Mouse (Mus musculus) intestine, embryonic 14.5 days (tissue): ENCODE results near the gene Cct5. TPM values are rescaled to one million over a fixed set of nuclear protein-coding genes. Genes with fewer than 3 reads are reported as not detected.

Experiments used
- ATAC-seq: fragments of 200-750 bp; cut with Nextera tagmentation; replicated peaks from 2 replicates; pipeline ENCODE4 v1.8.0; 2017; ENCODE audit warnings: low read depth, moderate number of reproducible peaks, moderate TSS enrichment, moderate library complexity; ENCODE audit not compliant: low FRiP score, low TSS enrichment
- DNase-seq: peaks from one replicate; pipeline ENCODE4 v3.0.0-alpha.2; 2018; ENCODE audit warnings: low spot score
- H3K27ac ChIP-seq: fragments of 300-500 bp; sonication (generic); 2 replicates; pipeline ENCODE4 v1.5.1; 2014; ENCODE audit warnings: low read depth, mild to moderate bottlenecking, control low read depth
- H3K27me3 ChIP-seq: fragments of 300-500 bp; sonication (generic); replicated peaks from 2 replicates; pipeline ENCODE4 v1.6.1; 2014; ENCODE audit warnings: low read length, control low read depth; ENCODE audit not compliant: control insufficient read depth, insufficient read depth
- H3K36me3 ChIP-seq: fragments of 300-500 bp; sonication (generic); 2 replicates; pipeline ENCODE4 v1.6.1; 2014; ENCODE audit warnings: low read length, control low read depth; ENCODE audit not compliant: control insufficient read depth, insufficient read depth
- H3K4me1 ChIP-seq: fragments of 300-500 bp; sonication (generic); replicated peaks from 2 replicates; pipeline ENCODE4 v1.6.1; 2014; ENCODE audit warnings: low read length, control low read depth, mixed read lengths; ENCODE audit not compliant: control insufficient read depth, insufficient read depth
- H3K4me2 ChIP-seq: fragments of 300-500 bp; sonication (generic); 2 replicates; pipeline ENCODE4 v1.6.1; 2014; ENCODE audit warnings: low read length
- H3K4me3 ChIP-seq: fragments of 300-500 bp; sonication (generic); 2 replicates; pipeline ENCODE4 v1.5.1; 2014; ENCODE audit warnings: low read depth, low read length, control low read depth, mixed read lengths
- H3K9ac ChIP-seq: fragments of 300-500 bp; sonication (generic); 2 replicates; pipeline ENCODE4 v1.6.1; 2014; ENCODE audit warnings: mild to moderate bottlenecking, low read length
- H3K9me3 ChIP-seq: fragments of 300-500 bp; sonication (generic); 2 replicates; pipeline ENCODE4 v1.6.1; 2016; ENCODE audit warnings: low read length, control low read depth; ENCODE audit not compliant: control insufficient read depth
- WGBS: fragments of 180-500 bp; shearing (Covaris S2); extraction: QIAGEN DNeasy Blood & Tissue Kit; methylation state at CpG from one replicate; pipeline ENCODE4 v1.1.7; 2014; 5-methylcytosine and 5-hydroxymethylcytosine counted together
- polyA plus RNA-seq: library from polyadenylated mRNA; unstranded; fragments of >200 nt; fragmentation: Nextera tagmentation; extraction: Ambion mirVana; gene quantifications from 2 replicates; pipeline ENCODE4 v1.2.1, GENCODE M21; 2014

Cct5 gene
- polyA plus RNA-seq, 1 experiment from 2014 or later: 599 TPM

DNA sequence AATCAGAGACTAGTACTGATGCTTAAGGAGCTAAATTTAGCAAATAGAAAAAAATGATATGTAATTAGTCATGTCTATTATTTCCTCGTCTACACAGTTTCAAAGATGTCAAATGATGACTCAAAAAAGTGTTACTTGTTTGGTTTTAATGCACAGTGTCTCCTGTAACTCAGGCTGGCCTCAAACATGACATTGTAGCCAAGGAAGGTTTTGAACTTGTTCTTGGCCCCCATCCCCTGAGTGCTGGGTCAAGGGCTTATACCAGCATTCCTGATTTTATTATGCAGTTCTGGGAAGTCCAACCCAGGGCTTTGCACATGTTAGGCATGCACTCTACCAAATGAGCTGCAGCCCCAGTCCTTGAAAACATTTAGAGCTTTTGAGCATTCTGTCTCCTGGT lies 35.8 kb downstream of the Cct5 start:
- no peak overlapping the region for H3K27ac ChIP-seq
- no peaks in the 10 kb centered on the region for H3K9me3 ChIP-seq
- H3K4me3 ChIP-seq: no peak overlapping the region
- 52% methylated on average over 1 of the region's 1 CpGs for WGBS
- H3K9ac ChIP-seq: no peak overlapping the region
- no peaks in the 10 kb centered on the region for H3K36me3 ChIP-seq
- H3K4me1 ChIP-seq: peaks cover 19% of the 10 kb centered on the region
- H3K4me2 ChIP-seq: no peak overlapping the region
- ATAC-seq (no peak), DNase-seq (no peak)
- H3K27me3 ChIP-seq: no peaks in the 10 kb centered on the region

DNA sequence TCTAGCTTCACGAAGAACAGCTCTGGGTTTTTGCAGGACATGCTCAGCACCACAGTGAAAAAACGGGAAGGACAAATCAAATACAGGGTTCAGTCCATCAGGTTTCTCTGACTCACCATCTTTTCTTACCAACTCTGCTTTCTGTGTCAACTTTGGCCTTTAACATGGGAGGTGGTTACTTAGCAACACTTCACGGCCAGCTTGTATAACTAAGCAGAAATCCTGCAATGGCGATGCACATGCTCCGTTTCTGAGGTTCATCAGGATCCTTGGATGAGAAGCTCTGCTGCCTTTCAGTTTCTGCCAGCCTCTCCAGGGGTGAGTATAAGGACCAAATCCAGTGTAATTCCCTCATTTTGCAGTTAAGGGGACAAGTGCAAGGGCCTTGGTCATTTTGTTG lies 36.4 kb downstream of the Cct5 start, which contains the start of gene Cmbl:
Gene Cmbl (plus strand): TSS at position 206 of the 400 bp plus-strand sequence.
- DNase-seq (no peak), ATAC-seq (no peak)
- Histone ChIP-seq H3K27ac (no peak within 1 kb of the TSS), H3K4me2 (no peak within 1 kb of the TSS), H3K4me3 (no peak within 1 kb of the TSS), H3K9me3 (no peaks in the 10 kb centered on the region), H3K36me3 (no peaks in the 10 kb centered on the region), H3K4me1 (peaks cover 19% of the 10 kb centered on the region), H3K27me3 (no peaks in the 10 kb centered on the region), H3K9ac (no peak within 1 kb of the TSS)
- 59% methylated on average over 5 of the region's 5 CpGs for WGBS

DNA sequence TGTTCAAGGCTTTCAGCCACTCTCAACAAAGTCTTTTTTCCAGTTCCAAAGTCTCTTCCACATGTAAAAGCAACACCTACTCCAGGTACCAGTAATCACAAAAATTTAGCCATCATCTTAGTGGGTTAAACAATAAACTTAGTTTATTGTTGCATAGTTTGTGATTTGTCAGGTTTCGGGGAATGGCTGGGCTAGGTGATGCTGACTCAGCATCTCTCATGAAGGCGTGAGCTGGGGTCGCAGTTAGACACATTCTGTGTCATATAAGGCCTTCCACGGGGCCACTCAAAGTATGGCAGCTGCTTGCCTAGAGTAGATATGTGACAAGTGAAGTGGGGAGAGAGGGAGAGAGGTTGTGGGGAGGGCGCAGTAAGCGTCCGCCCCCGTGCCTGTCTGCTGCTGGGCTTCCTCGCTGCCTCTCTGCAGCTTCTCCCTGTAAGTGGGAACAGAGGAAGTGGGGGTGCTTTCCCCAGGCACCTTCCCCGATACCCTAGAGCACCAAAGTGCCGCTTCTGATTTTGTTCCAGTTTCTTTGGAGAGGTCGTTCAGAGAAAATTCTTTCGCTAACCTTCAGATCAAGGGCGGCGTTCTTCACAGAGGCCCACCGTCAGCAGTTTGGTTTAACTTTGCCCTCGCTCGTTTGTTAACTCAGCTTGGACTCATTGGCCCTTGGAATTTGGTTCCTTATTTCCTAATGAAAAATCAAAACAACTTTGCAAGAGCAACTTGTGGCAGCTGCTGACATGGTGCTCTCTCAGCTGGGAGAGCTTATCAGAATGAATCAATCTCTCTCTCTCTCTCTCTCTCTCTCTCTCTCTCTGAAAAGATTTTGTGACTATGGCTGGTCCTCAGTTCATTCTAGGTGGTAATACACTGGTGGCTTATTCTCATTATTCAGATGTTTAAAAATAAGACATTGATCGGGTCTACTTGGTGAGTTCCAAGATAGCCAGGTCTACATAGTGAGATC lies 37.7 kb downstream of the Cct5 start:
- Histone ChIP-seq H3K9me3 (no peaks in the 10 kb centered on the region), H3K36me3 (no peaks in the 10 kb centered on the region), H3K27ac (no peak overlapping the region), H3K9ac (no peak overlapping the region), H3K27me3 (no peaks in the 10 kb centered on the region), H3K4me1 (peaks cover 10% of the 10 kb centered on the region), H3K4me3 (no peak overlapping the region), H3K4me2 (no peak overlapping the region)
- ATAC-seq (no peak), DNase-seq (no peak)
- WGBS: 56% methylated on average over 19 of the region's 19 CpGs

DNA sequence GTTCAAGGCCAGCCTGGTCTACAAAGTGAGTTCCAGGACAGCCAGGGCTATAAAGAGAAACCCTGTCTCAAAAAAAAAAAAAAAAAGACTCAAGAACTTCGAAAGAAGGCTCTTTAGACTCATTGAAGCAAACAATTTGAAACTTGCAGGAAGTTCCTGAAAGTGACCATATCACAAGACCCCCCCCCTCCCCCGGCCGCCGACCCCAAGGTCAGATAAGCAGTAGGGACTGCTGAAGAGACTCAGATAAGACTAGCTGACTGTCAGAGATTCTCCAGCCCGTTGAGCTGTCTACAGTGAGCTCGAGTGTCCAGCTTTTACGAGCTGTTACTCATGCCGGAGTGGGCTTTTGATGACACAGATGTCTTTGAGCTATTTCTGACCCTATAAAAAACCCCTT lies 38.8 kb downstream of the Cct5 start:
- DNase-seq (no peak), ATAC-seq (no peak)
- Histone ChIP-seq H3K36me3 (no peaks in the 10 kb centered on the region), H3K4me1 (peaks cover under 1% of the 10 kb centered on the region; the same call in 1 of the 2 replicates), H3K27me3 (no peaks in the 10 kb centered on the region), H3K4me3 (no peak overlapping the region), H3K4me2 (no peak overlapping the region), H3K9me3 (no peaks in the 10 kb centered on the region), H3K9ac (no peak overlapping the region), H3K27ac (no peak overlapping the region)
- WGBS: 64% methylated on average over 8 of the region's 8 CpGs

DNA sequence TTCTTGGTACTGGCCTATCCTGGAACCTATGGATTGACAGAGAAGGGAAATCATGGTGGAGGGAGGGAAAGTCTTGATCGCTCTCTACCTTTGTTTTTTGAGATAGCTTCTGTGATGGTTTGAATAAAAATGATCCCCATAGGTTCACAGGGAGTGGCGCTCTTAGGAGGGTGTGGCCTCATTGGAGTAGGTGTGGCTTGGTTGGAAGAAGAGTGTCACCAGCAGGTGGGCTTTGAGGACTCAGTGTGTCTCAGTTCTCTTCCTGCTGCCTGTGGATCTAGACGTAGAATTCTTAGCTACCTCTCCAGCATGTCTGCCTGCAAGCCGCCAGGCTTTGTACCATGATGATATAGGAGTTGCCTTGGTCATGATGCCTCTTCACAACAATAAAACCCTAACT lies 39.6 kb downstream of the Cct5 start:
- ATAC-seq: no peak

DNA sequence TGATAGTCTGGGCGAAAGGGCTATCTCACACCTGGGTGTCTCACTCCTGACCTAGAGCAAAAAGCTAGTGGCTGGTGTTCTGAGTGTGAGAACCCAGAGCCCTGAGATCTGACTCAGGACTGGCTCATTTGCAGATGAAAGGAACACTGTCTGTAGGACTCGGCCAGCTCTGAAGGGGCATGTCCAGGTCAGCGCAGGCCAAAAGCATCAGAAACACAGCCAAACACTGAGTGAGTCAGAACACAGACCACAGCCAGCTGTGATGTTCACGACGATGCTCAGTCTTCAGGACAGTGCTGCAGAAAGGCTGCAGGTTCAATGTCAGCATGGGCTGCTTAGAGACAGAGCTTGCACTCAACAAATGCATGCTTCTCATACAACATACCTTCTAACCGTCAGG lies 40.2 kb downstream of the Cct5 start:
- no peak overlapping the region for H3K27ac ChIP-seq
- no peaks in the 10 kb centered on the region for H3K9me3 ChIP-seq
- ATAC-seq: no peak
- no peaks in the 10 kb centered on the region for H3K4me1 ChIP-seq
- H3K36me3 ChIP-seq: no peaks in the 10 kb centered on the region
- H3K27me3 ChIP-seq: no peaks in the 10 kb centered on the region
- no peak overlapping the region for H3K9ac ChIP-seq
- no peak for DNase-seq
- 83% methylated on average over 6 of the region's 6 CpGs for WGBS
- H3K4me3 ChIP-seq: no peak overlapping the region
- no peak overlapping the region for H3K4me2 ChIP-seq

More for the DNA sequence above, 39.6 kb downstream of the Cct5 start:
- no peaks in the 10 kb centered on the region for H3K4me1 ChIP-seq
- H3K27me3 ChIP-seq: no peaks in the 10 kb centered on the region
- H3K27ac ChIP-seq: no peak overlapping the region
- H3K4me2 ChIP-seq: no peak overlapping the region
- no peaks in the 10 kb centered on the region for H3K36me3 ChIP-seq
- WGBS: 94% methylated on average over 4 of the region's 4 CpGs
- DNase-seq: no peak
- H3K4me3 ChIP-seq: no peak overlapping the region
- no peak overlapping the region for H3K9ac ChIP-seq
- H3K9me3 ChIP-seq: no peaks in the 10 kb centered on the region

DNA sequence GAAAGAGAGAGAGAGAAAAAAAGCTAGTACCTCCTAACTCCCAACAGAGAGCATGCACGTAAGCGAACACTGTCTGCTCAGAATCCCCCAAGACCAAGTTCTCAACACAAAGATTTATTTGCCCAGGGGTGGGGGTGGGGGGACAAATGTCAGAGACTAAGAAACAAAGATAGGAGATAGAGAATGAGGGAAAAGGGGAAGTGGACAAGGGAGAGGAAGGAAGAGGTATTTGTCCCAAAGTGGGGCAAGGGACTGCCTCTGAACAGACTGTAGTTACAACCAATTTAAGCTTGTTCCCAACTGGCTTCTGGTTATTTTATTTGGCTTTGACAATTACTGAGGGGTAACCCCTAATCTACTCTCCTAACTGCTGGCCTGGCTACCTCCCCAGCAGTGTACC lies 46.7 kb downstream of the Cct5 start:
- no peak overlapping the region for H3K27ac ChIP-seq
- H3K27me3 ChIP-seq: no peaks in the 10 kb centered on the region
- no peak overlapping the region for H3K9ac ChIP-seq
- H3K36me3 ChIP-seq: no peaks in the 10 kb centered on the region
- DNase-seq (no peak), ATAC-seq (no peak)
- no peak overlapping the region for H3K4me3 ChIP-seq
- no peaks in the 10 kb centered on the region for H3K4me1 ChIP-seq
- whole genome bisulfite sequencing: 76% methylated on average over 2 of the region's 2 CpGs
- no peaks in the 10 kb centered on the region for H3K9me3 ChIP-seq
- H3K4me2 ChIP-seq: no peak overlapping the region

DNA sequence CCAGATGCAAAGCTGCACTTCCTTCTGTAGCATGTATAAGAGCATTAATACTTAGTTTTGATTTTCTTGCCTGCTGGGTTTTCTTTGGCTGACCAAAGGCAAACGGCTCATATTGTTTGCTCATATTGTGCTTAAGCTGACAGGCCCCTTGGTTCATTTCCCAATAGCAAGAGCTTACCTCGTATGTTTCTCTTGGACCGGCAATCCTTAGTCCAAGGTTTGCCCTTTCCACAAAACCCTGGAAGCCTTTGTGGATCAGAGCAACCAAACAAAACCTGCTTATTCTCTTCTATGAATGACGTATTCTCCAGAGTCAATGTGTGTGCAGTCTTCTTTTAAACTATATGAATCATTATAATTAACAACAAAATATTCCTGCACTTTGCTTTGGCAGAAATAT lies 51.2 kb downstream of the Cct5 start:
- Histone ChIP-seq H3K9me3 (no peaks in the 10 kb centered on the region), H3K27ac (no peak overlapping the region), H3K4me1 (no peaks in the 10 kb centered on the region), H3K9ac (no peak overlapping the region), H3K36me3 (no peaks in the 10 kb centered on the region), H3K27me3 (no peaks in the 10 kb centered on the region), H3K4me2 (no peak overlapping the region), H3K4me3 (no peak overlapping the region)
- ATAC-seq (no peak), DNase-seq (no peak)
- 84% methylated on average over 4 of the region's 4 CpGs for WGBS

DNA sequence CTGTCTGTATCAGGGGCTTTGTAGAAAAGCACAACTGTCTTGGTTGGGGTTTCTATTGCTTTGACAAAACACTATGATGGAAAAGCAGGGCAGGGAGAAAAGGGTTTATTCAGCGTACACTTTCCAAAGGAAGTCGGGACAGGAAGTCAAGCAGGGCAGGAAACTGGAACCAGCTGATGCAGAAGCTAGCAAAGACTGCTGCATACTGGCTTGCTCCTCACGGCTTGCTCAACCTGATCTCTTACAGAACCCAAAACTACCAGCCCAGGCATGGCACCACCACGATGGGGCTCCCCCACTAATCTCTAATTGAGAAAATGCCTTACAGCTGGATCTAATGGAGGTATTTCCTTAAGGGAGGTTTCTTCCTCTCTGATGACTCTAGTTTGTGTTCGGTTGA lies 54.2 kb downstream of the Cct5 start:
- H3K27me3 ChIP-seq: no peaks in the 10 kb centered on the region

More for the DNA sequence above, 54.2 kb downstream of the Cct5 start:
- DNase-seq: no peak
- 67% methylated on average over 5 of the region's 5 CpGs for WGBS
- H3K4me3 ChIP-seq: no peak overlapping the region
- no peak for ATAC-seq
- peaks cover 8% of the 10 kb centered on the region for H3K4me1 ChIP-seq
- H3K27ac ChIP-seq: no peak overlapping the region
- H3K9ac ChIP-seq: no peak overlapping the region
- no peak overlapping the region for H3K4me2 ChIP-seq
- H3K9me3 ChIP-seq: no peaks in the 10 kb centered on the region
- no peaks in the 10 kb centered on the region for H3K36me3 ChIP-seq
